In genomic region chr4:148878984-148879610, GRCm38 (mm10) we compare ENCODE assay signal across 11 mouse cellular contexts.
DNase-seq lines count a peak whose midpoint lies in the region; ATAC-seq lines count a peak whose summit lies in the region.
"Had no signal": no experiment of that assay in that cellular context is flagged by ENCODE, and none has a peak within 500 bp of the region (broad histone marks: within the 10 kb centered on the region; RNA-seq: fewer than 3 reads in every experiment).

No protein-coding gene starts in this region.

- peaks cover 88% of the 10 kb centered on the region for H3K4me1 ChIP-seq in hindbrain, embryonic 10.5 days (replicated peaks)
- peaks cover 59% of the 10 kb centered on the region for H3K4me1 ChIP-seq in hindbrain, embryonic 13.5 days (replicated peaks)
- peaks cover 13% of the 10 kb centered on the region for H3K4me1 ChIP-seq in limb, embryonic 15.5 days

- peaks cover 99% of the 10 kb centered on the region for H3K27me3 ChIP-seq in hindbrain, embryonic 10.5 days (ENCODE audit: insufficient read depth, poor library complexity, severe bottlenecking)
- H3K27me3 ChIP-seq in hindbrain, embryonic 13.5 days, result peaks cover 95% of the 10 kb centered on the region
- peaks cover 82% of the 10 kb centered on the region for H3K27me3 ChIP-seq in limb, embryonic 15.5 days

- H3K4me2 ChIP-seq in hindbrain, embryonic 13.5 days, result no peak overlapping the region
- no peak overlapping the region for H3K4me2 ChIP-seq in limb, embryonic 15.5 days
- H3K4me2 ChIP-seq: midbrain, embryonic 13.5 days had no signal

- ATAC-seq in hindbrain, embryonic 13.5 days (ENCODE audit: low FRiP score), result no peak
- ATAC-seq in limb, embryonic 15.5 days (ENCODE audit: insufficient number of reproducible peaks, low FRiP score, low TSS enrichment, low read depth), result 0 out of 2 replicates have a peak, but pooled peaks have one; percentile 32
- peak; percentile 54 for ATAC-seq in megakaryocyte-erythroid progenitor cell, adult 5-6 weeks (replicated peaks; ENCODE audit: low FRiP score, low TSS enrichment, poor library complexity, severe bottlenecking)
- ATAC-seq: midbrain, embryonic 13.5 days had no signal

- no peaks in the 10 kb centered on the region for H3K9me3 ChIP-seq in hindbrain, embryonic 10.5 days
- H3K9me3 ChIP-seq in hindbrain, embryonic 13.5 days, result no peaks in the 10 kb centered on the region
- no peaks in the 10 kb centered on the region for H3K9me3 ChIP-seq in limb, embryonic 15.5 days
- H3K9me3 ChIP-seq: midbrain, embryonic 13.5 days had no signal

- DNase-seq in hindbrain, embryonic 10.5 days (ENCODE audit: low spot score), result no peak
- peak; percentile 69 to 87 for DNase-seq in heart, adult 9 months (ENCODE audit: low spot score in 2 of 2)
- no peak for DNase-seq in cerebellum, adult 8-10 months
- DNase-seq in right cerebral cortex, postnatal 14 days, result no peak
- no peak for DNase-seq in kidney, adult 8-10 months
- DNase-seq: B cell, adult 2 months; cerebellum, postnatal 36 days had no signal

- H3K27ac ChIP-seq in hindbrain, embryonic 10.5 days, result peak overlapping the region; percentile 3; the same call in 1 of the 2 replicates
- H3K27ac ChIP-seq in hindbrain, embryonic 13.5 days, result no peak overlapping the region
- no peak overlapping the region for H3K27ac ChIP-seq in limb, embryonic 15.5 days
- H3K27ac ChIP-seq: midbrain, embryonic 13.5 days had no signal

- peaks cover 12% of the 10 kb centered on the region; the same call in 1 of the 2 replicates for H3K36me3 ChIP-seq in hindbrain, embryonic 10.5 days
- no peaks in the 10 kb centered on the region for H3K36me3 ChIP-seq in hindbrain, embryonic 13.5 days
- H3K36me3 ChIP-seq in limb, embryonic 15.5 days, result no peaks in the 10 kb centered on the region
- H3K36me3 ChIP-seq: midbrain, embryonic 13.5 days had no signal

- H3K9ac ChIP-seq in hindbrain, embryonic 13.5 days, result no peak overlapping the region
- H3K9ac ChIP-seq in limb, embryonic 15.5 days, result no peak overlapping the region

- H3K4me3 ChIP-seq in hindbrain, embryonic 10.5 days, result no peak overlapping the region
- H3K4me3 ChIP-seq in hindbrain, embryonic 13.5 days, result no peak overlapping the region
- no peak overlapping the region for H3K4me3 ChIP-seq in limb, embryonic 15.5 days
- H3K4me3 ChIP-seq: midbrain, embryonic 13.5 days had no signal

- 59% methylated on average over 11 of the region's 11 CpGs for WGBS in hindbrain, embryonic 10.5 days
- WGBS in hindbrain, embryonic 13.5 days, result 59% methylated on average over 11 of the region's 11 CpGs
- WGBS in limb, embryonic 15.5 days, result 63% methylated on average over 11 of the region's 11 CpGs

Comparison
In these comparisons a context has a peak if more than half of its experiments do, and no peak if none do; other contexts are left out.
1. DNase-seq: peak in heart, adult 9 months (2 of 2); none in hindbrain, embryonic 10.5 days (single experiment), cerebellum, adult 8-10 months (single experiment), right cerebral cortex, postnatal 14 days (single experiment) and kidney, adult 8-10 months (0 of 2).